Comparison of ENCODE assay signal across 16 mouse cellular contexts in genomic region chr7:111701788-111702187, GRCm38 (mm10).
"Had no signal": no experiment of that assay in that cellular context is flagged by ENCODE, and none has a peak within 500 bp of the region (broad histone marks: within the 10 kb centered on the region; RNA-seq: fewer than 3 reads in every experiment).

No protein-coding gene starts in this region.

- H3K27me3 ChIP-seq: neural tube, embryonic 12.5 days; neural tube, embryonic 13.5 days; neural tube, embryonic 15.5 days; stomach, embryonic 15.5 days had no signal

- H3K9me3 ChIP-seq: neural tube, embryonic 12.5 days; neural tube, embryonic 13.5 days; neural tube, embryonic 15.5 days; stomach, embryonic 15.5 days had no signal

- H3K36me3 ChIP-seq: neural tube, embryonic 12.5 days; neural tube, embryonic 13.5 days; neural tube, embryonic 15.5 days; stomach, embryonic 15.5 days had no signal

- H3K27ac ChIP-seq: neural tube, embryonic 12.5 days; neural tube, embryonic 13.5 days; neural tube, embryonic 15.5 days; stomach, embryonic 15.5 days had no signal

- H3K4me2 ChIP-seq: neural tube, embryonic 12.5 days; neural tube, embryonic 13.5 days; neural tube, embryonic 15.5 days; stomach, embryonic 15.5 days had no signal

- H3K9ac ChIP-seq: neural tube, embryonic 12.5 days; neural tube, embryonic 13.5 days; neural tube, embryonic 15.5 days; stomach, embryonic 15.5 days had no signal

- DNase-seq: retina, postnatal 1 day; right cerebral cortex, adult 18-20 months; right cerebral cortex, postnatal 14 days; right cerebral cortex, postnatal 25 days; right cerebral cortex, postnatal 4 days; spleen, adult 18-20 months; thymus, adult 18-20 months; thymus, adult 2 months; thymus, postnatal 14 days; thymus, postnatal 25 days; thymus, postnatal 36 days; thymus, postnatal 4 days had no signal

- H3K4me1 ChIP-seq: neural tube, embryonic 12.5 days; neural tube, embryonic 13.5 days; stomach, embryonic 15.5 days had no signal

- H3K4me3 ChIP-seq: neural tube, embryonic 12.5 days; neural tube, embryonic 13.5 days; neural tube, embryonic 15.5 days; stomach, embryonic 15.5 days had no signal
